Mouse (Mus musculus): ENCODE measurements at regions not wholly inside any gene's neighbourhood (a gene's known extent, or its start where the extent isn't known, plus 50 kb on each side); places are given as distances from the start of the nearest gene placed in this dataset.

DNA sequence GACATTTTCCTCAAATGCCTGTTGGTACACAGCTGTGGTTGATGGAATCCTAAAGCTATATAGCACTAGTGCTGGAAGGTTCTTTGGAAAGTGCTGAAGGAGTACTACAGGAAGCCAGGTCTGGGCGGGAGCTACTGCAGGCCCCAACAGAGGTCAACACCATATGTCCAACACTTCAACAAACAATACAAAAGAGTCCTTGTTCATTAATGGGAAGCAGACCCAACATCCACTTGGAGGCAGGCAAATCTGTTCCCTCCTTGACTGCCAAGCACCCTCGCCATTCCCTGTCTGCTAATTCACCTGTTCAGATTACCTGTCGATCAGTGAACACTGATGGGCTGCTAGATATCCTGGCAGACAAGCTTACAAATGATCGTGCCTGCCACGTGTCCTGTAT is 148.4 kb upstream of the Kbtbd8 start:
- TF ChIP-seq GATA4 (IDR thresholded peaks at IDR 0.05; ENCODE audit: insufficient replicate concordance, low read length) = no peak

DNA sequence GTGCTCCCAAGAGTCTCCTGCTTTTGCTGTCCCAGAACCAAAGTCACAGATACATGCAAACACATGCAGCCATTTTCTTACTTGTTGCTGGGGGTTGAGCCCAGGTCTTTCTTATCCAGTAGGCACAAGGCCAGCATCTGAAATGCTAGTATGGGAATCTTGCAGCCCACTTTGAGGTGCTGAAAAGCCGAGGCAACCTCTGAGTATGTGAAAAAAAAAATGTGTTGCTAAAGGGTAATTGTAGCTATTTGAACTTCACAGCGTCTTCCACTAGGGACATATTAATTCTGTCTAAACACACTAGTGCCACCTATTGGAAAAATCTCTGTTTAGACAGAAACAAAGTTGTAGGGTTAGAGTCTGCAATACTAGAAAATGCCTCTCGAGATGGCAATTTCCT is 150.1 kb upstream of the Kbtbd8 start:
- no peak for TF ChIP-seq GATA4 (IDR thresholded peaks at IDR 0.05; ENCODE audit: insufficient replicate concordance, low read length)

DNA sequence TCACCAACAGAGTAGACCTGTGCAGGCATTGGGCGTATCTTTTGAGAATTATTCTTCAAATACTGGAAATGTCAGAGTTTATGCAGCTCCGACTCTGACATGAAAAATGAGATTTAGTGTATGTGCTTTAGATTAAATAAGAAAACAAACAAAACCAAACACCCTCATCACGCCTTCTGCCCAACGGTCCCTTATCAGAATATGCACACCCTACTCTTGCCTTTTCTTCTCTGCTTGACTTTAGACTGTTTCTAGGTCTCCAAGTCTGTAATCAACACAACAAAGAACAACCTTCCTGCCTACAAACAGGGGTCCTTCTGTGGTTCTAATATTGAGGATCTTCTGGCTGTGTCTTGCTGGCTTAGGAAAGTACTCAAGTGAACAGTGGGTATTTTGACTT is 153.8 kb upstream of the Kbtbd8 start:
- TF ChIP-seq GATA4 (IDR thresholded peaks at IDR 0.05; ENCODE audit: insufficient replicate concordance, low read length) = no peak

DNA sequence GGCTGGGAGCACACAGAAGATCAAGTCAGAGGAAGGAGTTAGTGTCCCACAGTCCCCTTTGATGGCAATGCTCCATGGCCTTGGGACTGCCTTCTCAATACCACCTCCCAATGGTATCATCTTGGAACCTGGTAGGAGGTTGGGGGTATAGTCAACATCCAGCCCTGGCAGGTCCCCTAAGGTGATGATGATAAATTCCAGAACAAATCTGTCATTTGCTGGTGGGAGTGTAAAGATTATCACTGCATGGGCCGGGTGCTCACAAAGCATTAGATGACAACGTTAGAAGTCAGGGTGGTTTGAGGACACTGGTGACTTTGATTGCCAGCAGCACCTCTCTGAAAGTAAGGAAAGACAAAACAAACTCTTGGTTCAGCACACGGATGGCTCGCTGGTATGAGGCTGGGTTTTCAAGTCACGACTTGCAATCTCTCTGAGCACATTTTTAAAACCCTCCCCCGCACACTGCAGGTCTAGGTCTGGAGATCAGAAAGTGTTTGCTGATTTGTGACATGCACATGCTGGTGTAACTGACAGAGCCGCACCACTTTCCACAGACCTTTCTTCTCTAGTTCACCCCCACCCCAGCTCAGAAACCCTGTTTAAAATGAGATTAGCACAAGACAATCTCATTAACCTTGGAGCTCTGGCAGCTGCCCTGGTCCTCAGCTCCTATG is 154.5 kb upstream of the Kbtbd8 start:
- no peak for TF ChIP-seq GATA4 (IDR thresholded peaks at IDR 0.05; ENCODE audit: insufficient replicate concordance, low read length)

DNA sequence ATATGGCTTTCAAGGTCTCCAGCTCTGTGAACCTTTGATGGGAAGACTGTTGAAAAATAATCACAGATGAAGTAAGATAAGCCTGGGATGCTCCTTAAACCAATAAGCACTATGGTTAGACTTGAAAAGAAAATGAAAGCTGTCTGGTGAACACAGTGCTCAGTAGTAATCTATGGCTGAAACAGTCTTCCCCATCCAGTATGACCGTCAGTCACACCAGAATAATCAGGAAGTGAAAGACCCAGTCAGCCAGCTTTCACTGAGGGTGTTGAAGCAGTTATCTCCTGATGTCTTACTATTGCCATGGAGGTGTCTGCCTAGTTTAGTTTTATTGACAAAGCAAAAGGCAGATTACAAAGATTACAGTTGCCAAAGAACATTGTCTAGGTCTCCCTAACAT is 155.2 kb upstream of the Kbtbd8 start:
- no peak for TF ChIP-seq GATA4 (IDR thresholded peaks at IDR 0.05; ENCODE audit: insufficient replicate concordance, low read length)

DNA sequence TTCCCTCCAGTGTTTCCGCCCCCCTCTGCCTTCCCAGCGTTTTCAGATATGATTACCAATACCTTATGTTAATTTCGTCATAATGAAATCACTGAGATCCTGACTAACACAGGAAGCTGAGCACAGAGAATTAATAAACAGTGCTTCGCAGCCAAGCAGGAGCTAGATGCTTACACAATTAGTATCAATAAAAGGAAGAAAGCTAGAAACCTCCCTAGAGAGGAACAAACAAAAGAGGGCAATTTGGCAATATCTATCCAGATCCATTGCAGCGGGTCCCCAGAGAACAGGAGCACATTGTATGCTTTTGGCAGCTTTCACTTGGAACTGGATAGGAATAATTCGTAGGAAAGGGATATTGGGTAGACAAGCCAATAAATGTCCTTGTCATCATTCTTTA is 159.1 kb upstream of the Kbtbd8 start:
- no peak for TF ChIP-seq GATA4 (IDR thresholded peaks at IDR 0.05; ENCODE audit: insufficient replicate concordance, low read length)

DNA sequence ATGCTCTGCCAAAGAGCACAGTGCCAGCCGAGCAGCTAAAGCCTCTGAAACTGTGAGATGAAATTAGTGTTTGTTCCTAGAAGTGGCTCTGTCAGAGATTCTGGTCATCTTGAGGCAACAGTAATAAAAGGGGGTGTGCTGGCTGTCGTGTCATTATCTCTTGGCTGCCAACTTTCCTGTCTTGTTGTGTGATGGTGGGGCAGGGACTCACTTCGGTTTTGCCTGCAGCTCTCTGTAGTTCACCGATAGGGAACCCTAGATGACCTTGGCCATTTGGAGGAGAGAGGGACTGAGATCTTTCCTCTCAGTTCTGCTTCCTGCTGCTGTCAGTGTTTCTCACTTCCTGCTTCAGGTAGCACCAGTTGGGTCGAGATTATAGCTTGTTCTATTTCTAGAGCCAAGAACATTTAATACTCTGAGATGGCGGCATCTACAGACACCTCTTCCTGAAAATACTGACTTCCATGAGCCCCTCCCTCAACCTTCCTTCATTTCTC is 159.8 kb upstream of the Kbtbd8 start:
- TF ChIP-seq GATA4 (IDR thresholded peaks at IDR 0.05; ENCODE audit: insufficient replicate concordance, low read length) = no peak

DNA sequence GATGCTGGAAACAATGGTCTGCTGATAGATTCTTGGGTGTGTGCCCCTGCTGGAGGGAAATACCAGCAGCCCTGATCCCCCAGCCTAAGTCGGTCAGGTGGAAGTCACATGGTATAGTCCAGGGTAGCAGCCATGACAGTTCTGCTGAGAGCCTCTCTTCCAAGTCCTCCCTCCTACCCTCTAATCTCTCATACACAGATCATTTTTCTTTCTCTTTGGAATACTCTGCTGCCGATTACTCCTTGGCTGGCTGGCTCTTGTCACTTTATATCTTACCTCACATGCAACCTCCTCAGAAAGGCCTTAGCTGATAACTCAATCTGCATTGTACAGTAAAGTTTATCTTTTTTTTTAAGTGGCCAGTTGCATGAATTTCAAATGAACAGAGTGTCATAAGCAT is 162.5 kb upstream of the Kbtbd8 start:
- no peak for TF ChIP-seq GATA4 (IDR thresholded peaks at IDR 0.05; ENCODE audit: insufficient replicate concordance, low read length)

DNA sequence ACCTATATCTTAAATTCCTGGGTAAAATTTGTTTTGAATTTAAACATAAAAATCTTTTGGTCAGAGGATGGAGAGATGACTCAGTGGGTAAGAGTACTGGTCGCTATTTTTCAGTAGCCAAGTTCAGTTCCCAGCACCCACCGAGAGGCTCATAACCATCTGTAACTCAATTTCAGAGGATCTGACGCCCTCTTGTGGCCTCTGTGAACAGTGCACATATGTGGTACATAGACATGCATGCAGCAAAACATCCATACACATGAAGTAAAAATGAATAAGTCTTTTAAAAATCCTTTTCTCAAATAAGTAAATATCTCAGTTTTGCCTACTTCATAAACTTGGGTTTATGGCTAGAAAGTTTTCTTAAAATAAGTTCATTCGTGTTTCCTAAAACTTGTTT is 163.4 kb upstream of the Kbtbd8 start:
- TF ChIP-seq GATA4 (IDR thresholded peaks at IDR 0.05; ENCODE audit: insufficient replicate concordance, low read length) = no peak

DNA sequence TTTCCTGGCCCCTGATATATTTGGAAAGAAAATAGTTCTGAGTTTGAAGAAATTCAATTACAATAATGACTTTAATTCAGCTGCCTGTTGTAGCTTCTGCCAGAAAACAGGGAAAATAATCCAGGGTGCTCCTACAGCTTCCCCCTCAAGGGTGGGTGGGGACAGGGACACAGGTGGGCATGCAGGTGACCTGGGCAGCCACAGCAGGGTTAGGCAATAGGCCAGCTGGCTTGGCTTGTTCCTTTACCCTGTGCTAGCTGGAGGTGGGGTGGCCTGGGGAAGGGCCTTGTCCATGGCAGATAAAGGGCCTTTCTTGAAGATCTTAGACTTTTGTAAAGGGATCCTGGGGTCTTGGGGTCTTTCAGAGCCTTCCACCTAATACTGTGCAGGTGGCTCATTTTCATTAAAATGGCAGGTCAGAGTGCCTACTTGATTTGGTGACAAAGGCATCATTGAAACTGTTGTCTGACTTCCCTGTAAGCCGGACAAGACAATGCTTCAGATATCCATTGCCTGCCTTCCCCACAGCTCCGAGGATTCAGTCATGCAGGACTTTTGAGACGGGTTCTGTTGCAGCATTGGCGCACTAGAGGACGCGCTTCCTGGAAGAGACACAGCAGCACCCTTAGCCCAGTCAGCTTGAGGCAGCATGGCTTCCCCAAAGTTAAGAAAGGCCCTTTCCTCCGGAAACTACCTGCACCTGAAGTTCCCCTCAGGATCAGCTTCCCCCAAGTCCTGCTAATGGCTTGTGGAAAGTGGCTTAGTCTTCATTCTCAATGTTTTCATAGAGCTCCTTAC is 164.9 kb upstream of the Kbtbd8 start:
- TF ChIP-seq GATA4 (IDR thresholded peaks at IDR 0.05; ENCODE audit: insufficient replicate concordance, low read length) = no peak

DNA sequence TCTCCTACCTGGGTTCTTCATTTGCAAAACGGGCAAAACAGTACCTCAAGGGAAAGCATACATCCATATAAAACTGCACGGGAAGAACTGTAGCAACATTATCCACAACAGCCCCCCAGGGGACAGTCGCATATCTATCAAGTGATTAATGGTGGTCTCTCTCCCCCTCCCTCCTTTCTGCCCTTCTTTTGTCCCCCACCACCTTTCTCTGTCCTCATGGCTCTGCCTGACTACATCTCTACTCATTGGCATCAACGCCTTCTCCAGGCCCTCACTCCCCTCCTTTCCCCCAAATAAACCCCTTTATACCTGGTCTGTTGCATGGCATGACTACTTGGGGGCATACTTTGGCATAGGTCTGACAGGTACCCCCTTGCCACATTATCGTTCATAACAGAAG is 166.1 kb upstream of the Kbtbd8 start:
- no peak for TF ChIP-seq GATA4 (IDR thresholded peaks at IDR 0.05; ENCODE audit: insufficient replicate concordance, low read length)

DNA sequence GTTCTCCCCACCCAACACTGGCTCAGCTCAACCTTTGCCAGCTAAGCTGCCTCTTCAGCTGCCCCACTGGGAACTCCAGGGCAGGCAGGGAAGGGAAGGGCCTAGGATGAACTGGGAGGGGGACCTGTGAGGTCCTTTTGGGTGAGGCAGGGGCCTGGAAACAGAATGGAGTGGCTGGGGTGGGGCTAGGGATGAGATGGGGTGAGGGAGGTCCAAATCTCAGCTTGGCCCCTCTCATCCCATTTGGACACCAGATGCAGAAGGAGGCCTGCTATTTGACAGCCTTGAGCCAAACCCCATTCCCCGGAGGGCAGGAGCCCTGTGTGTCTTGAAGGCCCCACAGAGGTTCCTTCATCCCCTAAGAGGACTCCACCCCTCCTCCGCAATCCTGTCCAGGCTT is 166.7 kb upstream of the Kbtbd8 start:
- no peak for TF ChIP-seq GATA4 (IDR thresholded peaks at IDR 0.05; ENCODE audit: insufficient replicate concordance, low read length)

DNA sequence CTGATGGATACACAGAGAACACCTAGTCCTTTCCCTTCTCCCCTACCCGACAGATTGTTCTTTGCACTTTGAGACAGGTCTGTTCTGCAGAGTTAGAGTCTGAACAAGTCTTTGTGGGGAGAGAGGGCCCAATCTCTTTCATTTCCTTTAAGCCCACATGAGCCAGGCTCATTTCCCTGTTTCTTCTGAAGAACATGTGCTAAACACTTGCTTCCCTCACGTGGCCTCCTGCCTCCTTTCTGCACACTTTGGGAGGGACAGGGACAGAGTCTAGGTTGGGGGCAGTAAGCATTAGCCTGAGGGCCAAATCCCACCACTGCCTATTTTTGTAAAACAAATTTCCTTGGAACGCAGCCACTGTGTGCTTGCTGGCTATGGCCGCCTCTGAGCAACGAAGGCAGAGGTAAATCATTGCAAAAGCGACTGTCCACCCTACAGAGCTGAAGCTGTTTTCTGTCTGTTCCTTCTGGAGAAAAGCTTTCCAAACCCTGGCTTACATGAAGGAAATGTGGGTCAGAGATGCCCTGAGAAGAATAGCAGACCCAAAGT is 170.6 kb upstream of the Kbtbd8 start:
- no peak for TF ChIP-seq GATA4 (IDR thresholded peaks at IDR 0.05; ENCODE audit: insufficient replicate concordance, low read length)

DNA sequence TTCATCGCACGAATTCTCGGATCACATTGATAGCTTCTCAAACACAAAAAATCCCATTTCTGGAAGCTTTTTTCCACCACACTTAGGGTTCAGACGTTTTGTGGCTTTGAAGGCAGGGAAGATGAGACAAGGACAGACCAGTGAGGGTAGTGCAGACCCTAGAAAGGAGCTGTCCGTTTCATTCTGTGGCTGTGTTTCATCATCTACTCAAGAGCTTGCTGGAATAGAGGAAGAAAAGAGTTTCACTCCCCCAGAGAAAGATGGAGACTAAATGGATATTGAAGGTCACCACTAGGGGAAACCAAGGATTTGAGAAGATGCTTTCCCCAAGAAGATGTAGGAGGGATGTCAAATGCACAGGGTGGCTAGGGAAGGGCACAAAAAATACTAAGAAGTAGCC is 171.3 kb upstream of the Kbtbd8 start:
- no peak for TF ChIP-seq GATA4 (IDR thresholded peaks at IDR 0.05; ENCODE audit: insufficient replicate concordance, low read length)

DNA sequence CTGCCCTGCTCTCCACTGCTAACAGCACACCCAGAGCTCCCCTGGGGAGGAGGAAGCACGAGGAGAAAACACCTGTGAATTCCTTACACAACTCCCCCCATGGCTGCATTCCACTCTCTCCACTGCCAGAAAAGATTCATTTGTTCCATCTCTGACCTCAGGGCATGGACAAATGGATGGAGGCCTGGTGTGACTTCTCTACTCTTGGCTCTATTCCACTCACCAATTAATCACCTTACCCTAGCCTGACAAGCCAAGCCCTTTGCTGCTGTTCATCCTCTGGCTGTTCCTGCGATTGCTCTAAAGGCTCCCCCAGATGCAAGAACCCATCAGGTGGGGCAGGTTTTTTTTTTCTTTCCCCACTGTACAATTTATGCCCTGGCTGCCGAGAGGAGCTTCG is 172.8 kb upstream of the Kbtbd8 start:
- no peak for TF ChIP-seq GATA4 (IDR thresholded peaks at IDR 0.05; ENCODE audit: insufficient replicate concordance, low read length)

DNA sequence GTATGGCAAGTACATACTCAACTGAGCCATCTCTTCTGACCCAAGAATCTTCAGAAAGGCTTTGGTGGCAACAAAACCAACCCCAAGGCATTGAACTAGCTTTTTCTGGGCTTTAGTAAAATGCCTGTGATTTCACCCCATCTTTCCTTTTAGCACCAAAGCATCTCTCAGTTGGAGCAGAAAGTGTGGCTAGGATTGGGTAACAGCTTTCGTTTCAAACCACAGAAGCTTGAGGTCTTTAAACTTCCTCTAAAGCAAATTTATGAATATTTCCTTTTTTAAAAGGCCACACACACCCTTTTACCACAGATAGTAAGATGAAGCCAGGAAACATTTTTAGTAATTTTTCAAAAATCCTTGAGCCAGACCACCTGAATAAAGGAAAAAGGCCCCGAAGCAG is 178.1 kb upstream of the Kbtbd8 start:
- TF ChIP-seq GATA4 (IDR thresholded peaks at IDR 0.05; ENCODE audit: insufficient replicate concordance, low read length) = no peak

All from liver, adult (tissue).